Mouse (Mus musculus): ENCODE measurements around the gene Pkn1.

Pkn1 gene

GRCm38 (mm10) chr8:83698661-83699453 is at the start of gene Pkn1:
Pkn1 (minus strand) TSS chr8:83699179.
- peak; percentile 84 for DNase-seq (ENCODE audit: low spot score)

DNA sequence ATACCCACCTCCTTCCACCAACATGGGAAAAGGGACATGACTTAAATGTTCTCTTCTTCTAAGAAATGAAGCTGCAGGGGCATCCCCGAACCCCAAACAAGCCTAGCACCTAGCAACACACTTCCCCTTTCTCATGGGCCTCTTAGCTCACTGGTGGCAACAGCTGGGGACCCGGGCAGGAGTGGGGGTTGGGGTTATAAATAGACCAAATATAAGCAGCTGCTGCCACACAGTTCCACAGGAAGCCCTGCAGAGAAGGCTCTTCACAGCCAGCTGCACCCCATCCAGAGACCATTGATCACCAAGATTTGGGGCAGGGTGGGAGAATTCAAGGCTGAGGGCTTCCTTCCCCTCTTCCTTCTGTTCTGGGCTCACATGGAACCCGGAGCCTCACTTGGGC is 49.7 kb upstream of the Pkn1 start:
- DNase-seq (ENCODE audit: low spot score) = no peak

- DNase-seq (ENCODE audit: low spot score) = peak; percentile 36
Measured at GRCm38 (mm10) chr8:83747661-83748346, 48.8 kb upstream of the Pkn1 start.

DNA sequence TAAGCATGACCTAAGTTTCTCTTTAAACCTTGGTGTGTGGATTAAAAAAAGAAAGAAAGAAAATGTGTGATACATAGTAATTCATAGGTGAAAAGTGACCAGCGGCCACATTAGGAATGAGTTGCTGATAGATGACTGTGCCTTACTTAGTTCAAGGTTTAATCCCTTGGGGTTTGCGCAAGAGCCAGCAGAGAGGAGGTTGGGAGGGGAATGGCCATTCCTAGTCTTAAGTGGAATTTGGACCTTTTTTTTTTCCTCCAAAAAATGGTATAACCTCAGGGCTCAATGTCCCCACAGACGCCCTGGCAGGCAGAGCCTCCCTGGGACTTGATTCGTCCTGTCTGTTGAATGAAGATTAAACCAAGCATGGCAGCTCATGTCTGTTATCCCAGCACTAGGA is 45.1 kb upstream of the Pkn1 start:
- no peak for DNase-seq (ENCODE audit: low spot score)

- no peak for DNase-seq (ENCODE audit: low spot score)
Measured at GRCm38 (mm10) chr8:83742968-83743367, 44.0 kb upstream of the Pkn1 start.

- no peak for DNase-seq (ENCODE audit: low spot score)
Measured at GRCm38 (mm10) chr8:83741849-83742655, 43.1 kb upstream of the Pkn1 start.

- DNase-seq (ENCODE audit: low spot score) = peak; percentile 74
Measured at GRCm38 (mm10) chr8:83740976-83741741, 42.2 kb upstream of the Pkn1 start, which contains the start of gene Adgre5. Adgre5 (minus strand) TSS chr8:83741326.

DNA sequence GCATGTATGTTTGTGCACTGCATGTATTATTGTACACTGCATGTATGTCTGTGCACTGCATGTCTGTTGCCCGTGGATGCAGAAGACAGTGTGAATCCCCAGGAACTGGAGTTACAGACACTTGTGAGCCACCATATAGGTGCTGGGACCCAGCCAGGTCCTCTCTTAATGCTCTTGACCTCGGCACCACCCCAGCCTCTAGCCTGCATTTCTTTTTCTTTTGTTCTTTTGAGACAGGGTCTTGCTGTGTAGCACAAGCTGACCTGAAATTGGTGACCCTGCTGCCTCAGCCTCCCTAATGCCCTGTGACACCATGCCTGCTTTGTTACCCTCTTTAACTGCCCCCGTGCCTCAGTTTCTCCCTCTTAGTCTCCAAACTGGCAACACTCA is 41.6 kb upstream of the Pkn1 start:
- DNase-seq (ENCODE audit: low spot score) = no peak

- DNase-seq (ENCODE audit: low spot score) = no peak
Measured at GRCm38 (mm10) chr8:83739711-83740468, 40.9 kb upstream of the Pkn1 start.

DNA sequence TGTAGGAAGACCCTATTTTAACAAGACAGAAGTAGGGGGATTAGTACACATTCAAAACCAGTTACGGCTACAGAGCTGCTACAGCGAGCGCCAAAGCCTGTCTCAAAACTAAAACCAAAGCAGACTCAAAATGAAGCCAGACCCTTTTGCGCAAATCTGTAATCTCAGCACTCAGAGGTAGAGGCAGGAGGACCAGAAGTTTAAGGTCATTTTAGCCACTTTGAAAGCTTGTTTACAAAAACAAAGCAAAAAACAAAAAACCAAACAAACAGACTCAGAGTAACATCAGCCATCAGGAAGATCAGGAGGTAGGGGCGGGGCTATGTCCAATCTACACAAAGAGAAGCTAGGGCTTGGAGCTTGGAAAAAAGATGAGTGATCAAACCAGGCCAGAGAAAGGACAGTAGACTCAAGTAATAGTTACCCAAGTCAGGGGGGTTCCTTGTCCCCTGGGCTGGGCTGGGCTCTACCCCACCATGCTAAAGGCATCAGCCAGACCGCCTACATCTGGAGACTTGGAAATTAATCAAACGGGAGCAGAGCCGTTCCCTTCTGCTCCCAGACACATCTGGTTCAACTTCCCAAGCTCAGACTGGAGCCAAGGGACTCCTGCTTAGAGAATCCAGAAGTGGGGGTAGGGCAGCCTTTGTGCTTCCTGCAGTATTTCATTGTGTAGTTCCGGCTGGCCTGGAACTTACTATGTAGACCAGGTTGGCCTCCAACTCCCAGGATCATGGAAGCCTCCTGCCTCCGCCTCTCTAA is 40.2 kb upstream of the Pkn1 start:
- DNase-seq (ENCODE audit: low spot score) = no peak

GRCm38 (mm10) chr8:83737852-83738562 is 39.0 kb upstream of the Pkn1 start:
- no peak for DNase-seq (ENCODE audit: low spot score)

GRCm38 (mm10) chr8:83737346-83737745 is 38.4 kb upstream of the Pkn1 start:
- no peak for DNase-seq (ENCODE audit: low spot score)

DNA sequence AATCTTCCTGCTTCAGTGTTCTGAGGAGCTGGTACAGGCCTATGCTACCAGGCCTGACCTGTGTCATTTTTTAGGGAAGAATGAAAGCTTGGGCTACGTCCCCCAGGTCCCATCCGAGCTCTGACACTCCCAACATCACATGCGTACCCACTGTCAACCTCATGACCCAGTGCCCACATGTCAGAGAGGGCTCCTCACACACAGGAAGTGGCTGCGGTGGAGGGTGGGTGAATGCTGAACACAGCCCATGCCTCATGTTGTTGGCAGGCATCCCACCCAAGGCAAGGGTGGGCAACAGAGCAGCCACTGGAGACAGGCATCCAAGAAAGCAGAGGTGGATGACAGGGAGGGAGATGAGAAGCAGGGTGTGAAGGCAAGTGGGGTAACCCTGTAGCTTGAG is 37.7 kb upstream of the Pkn1 start:
- DNase-seq (ENCODE audit: low spot score) = no peak

- DNase-seq (ENCODE audit: low spot score) = no peak
Measured at GRCm38 (mm10) chr8:83732919-83733318, 33.9 kb upstream of the Pkn1 start.

DNA sequence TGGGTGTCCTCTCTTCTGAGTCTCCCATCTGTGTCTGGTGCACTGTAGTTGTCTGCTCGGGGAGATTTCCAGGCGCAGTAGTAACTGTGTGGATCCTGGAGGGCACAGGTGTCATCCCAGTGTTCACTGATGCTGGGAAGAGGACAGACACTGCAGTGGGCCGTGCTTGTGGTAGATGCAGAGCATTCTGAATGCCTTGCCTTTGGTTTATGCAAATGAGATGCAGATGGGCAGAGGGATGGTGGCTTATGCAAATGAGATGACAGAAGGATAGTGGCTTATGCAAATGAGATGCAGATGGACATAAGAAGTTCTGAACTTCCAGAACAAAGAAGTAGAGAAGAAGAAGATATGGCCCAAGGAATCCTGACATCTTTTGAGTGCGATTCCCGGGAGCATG is 32.9 kb upstream of the Pkn1 start:
- DNase-seq (ENCODE audit: low spot score) = no peak

- DNase-seq (ENCODE audit: low spot score) = no peak
Measured at GRCm38 (mm10) chr8:83729009-83729807, 30.2 kb upstream of the Pkn1 start.

DNA sequence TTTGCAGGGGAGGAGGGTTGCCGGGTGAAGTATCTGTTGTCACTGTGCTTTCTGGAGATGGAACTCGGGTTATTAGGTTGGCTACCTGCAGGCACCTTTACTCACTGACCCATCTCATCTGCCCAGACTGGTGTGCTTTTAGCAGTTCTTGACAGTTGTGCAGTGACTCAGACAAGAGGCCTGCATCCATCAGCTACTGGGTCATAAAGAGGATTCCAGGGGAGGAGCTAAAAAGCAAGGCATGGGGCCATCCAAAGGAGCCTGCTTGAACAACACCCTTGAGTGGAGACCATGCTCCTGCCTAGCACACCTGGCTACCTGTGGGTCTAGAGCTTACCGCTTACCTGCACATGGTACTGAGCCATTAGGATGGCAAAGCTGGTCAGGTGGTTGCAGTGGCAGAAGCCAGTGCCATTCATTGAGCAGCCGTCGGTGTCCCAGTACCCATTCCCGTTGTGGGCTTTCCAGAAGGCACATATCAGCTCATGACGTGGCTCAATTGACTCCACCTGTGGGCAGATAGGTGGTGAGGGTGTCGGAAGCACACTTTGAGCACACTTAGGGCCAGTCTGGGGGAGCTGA is 26.6 kb upstream of the Pkn1 start:
- DNase-seq (ENCODE audit: low spot score) = no peak

DNA sequence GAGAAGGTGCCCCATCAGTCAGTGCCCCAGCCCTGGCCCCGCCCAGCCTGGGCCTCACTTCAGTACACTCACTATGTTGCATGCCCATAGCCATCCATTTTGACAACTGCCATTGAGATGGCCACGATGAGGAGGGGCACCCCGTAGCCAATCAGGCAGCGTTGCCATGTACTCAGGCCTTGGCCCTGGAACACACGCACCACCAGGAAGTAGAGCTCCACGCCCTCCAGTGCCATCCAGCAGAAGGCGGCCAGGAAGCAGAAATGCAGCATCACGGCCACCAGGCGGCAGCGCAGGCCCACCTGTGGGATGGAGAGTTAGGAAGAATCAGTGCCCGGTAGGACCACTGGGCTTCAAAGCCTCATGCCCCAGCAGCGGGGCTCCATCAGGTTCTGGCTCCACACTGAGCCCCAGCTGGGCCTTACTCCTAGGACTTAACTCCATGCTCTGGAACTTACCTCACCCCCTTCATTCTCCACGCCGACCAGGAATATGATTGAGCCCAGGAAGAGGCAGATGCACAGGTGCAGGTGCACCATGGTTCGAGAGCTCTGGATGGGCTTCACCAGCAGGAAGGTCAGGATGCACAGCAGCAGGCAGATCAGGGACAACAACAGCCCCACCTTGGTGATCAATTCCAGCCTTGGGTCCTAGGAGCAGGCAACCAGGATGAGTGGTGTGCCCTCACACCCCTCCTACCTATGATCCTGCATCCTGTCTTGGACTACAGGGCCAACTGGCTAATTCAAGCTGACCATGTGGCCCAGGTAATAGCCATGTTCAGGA is 25.9 kb upstream of the Pkn1 start:
- DNase-seq (ENCODE audit: low spot score) = peak; percentile 82
